Mouse (Mus musculus) retina, embryonic 14.5 days (tissue): ENCODE results near the gene Ccdc3.

Experiments
- DNase-seq: peaks from one replicate; pipeline ENCODE4 v3.0.0-alpha.2; 2015; ENCODE audit warnings: low spot score

The Ccdc3 gene

GRCm38 (mm10) chr2:5161002-5161745, 23.6 kb downstream of the Ccdc3 start:
- DNase-seq, result peak; percentile 19

- no peak for DNase-seq
Observed at GRCm38 (mm10) chr2:5161908-5162674, 24.5 kb downstream of the Ccdc3 start.

GRCm38 (mm10) chr2:5162756-5163155, 25.2 kb downstream of the Ccdc3 start:
- no peak for DNase-seq

GRCm38 (mm10) chr2:5165941-5166361, 28.4 kb downstream of the Ccdc3 start:
- no peak for DNase-seq

GRCm38 (mm10) chr2:5166796-5167195, 29.2 kb downstream of the Ccdc3 start:
- no peak for DNase-seq

GRCm38 (mm10) chr2:5170815-5171214, 33.2 kb downstream of the Ccdc3 start:
- DNase-seq, result no peak

- no peak for DNase-seq
Observed at GRCm38 (mm10) chr2:5171301-5172000, 33.9 kb downstream of the Ccdc3 start.

- no peak for DNase-seq
Observed at GRCm38 (mm10) chr2:5172773-5173172, 35.2 kb downstream of the Ccdc3 start.

- no peak for DNase-seq
Observed at GRCm38 (mm10) chr2:5174716-5175115, 37.1 kb downstream of the Ccdc3 start.

GRCm38 (mm10) chr2:5181462-5182443, 44.2 kb downstream of the Ccdc3 start:
- DNase-seq, result no peak

- no peak for DNase-seq
Observed at GRCm38 (mm10) chr2:5184166-5184565, 46.6 kb downstream of the Ccdc3 start.

GRCm38 (mm10) chr2:5185631-5186030, 48.1 kb downstream of the Ccdc3 start:
- no peak for DNase-seq

GRCm38 (mm10) chr2:5192156-5192555, 54.6 kb downstream of the Ccdc3 start:
- no peak for DNase-seq

GRCm38 (mm10) chr2:5193071-5193470, 55.5 kb downstream of the Ccdc3 start:
- DNase-seq, result no peak

GRCm38 (mm10) chr2:5194701-5195215, 57.2 kb downstream of the Ccdc3 start:
- DNase-seq, result no peak

- no peak for DNase-seq
Observed at GRCm38 (mm10) chr2:5197486-5197885, 59.9 kb downstream of the Ccdc3 start.

- DNase-seq, result no peak
Observed at GRCm38 (mm10) chr2:5199289-5199688, 61.7 kb downstream of the Ccdc3 start.

- no peak for DNase-seq
Observed at GRCm38 (mm10) chr2:5200817-5201364, 63.3 kb downstream of the Ccdc3 start.

GRCm38 (mm10) chr2:5203146-5203545, 65.6 kb downstream of the Ccdc3 start:
- DNase-seq, result no peak

GRCm38 (mm10) chr2:5204941-5205340, 67.4 kb downstream of the Ccdc3 start:
- no peak for DNase-seq

- DNase-seq, result no peak
Observed at GRCm38 (mm10) chr2:5206651-5207050, 69.1 kb downstream of the Ccdc3 start.
